Mouse (Mus musculus) myocyte (in vitro differentiated cells): ENCODE data around the gene Mettl7a2. TPM values are rescaled to one million over a fixed set of nuclear protein-coding genes. Genes with fewer than 3 reads are reported as not detected.
A peak's percentile ranks its signal among the peaks of the same experiment; 100 is the strongest.
"Not testable (repeated sequence)": the region's sequence is repeated elsewhere in the genome, so short reads cannot be mapped to it uniquely, and the experiment has no call there.

Source experiments
- H3K27me3 ChIP-seq: one replicate; pipeline ENCODE4 v1.6.1; 2011; ENCODE audit not compliant: control insufficient read depth, insufficient read depth, insufficient read length
- H3K36me3 ChIP-seq: one replicate; pipeline ENCODE4 v1.6.1; 2011; ENCODE audit not compliant: control insufficient read depth, insufficient read depth
- H3K4me2 ChIP-seq: one replicate; pipeline ENCODE4 v1.6.1; 2011; ENCODE audit warnings: low read depth, control low read depth
- H3K4me3 ChIP-seq: one replicate; pipeline ENCODE4 v1.5.1; 2011; ENCODE audit warnings: mild to moderate bottlenecking, control low read depth, moderate library complexity
- H3K79me2 ChIP-seq: one replicate; pipeline ENCODE4 v1.6.1; 2011; ENCODE audit not compliant: control insufficient read depth, insufficient read depth
- H3ac ChIP-seq: one replicate; pipeline ENCODE4 v1.6.1; 2011; ENCODE audit not compliant: control insufficient read depth, insufficient read length
- CEBPB ChIP-seq: IDR thresholded peaks from 2 replicates; pipeline ENCODE4 v1.6.1; 2011; ENCODE audit warnings: mild to moderate bottlenecking, moderate library complexity; ENCODE audit not compliant: poor library complexity, insufficient read depth, severe bottlenecking
- E2F4 ChIP-seq: IDR thresholded peaks from one replicate; pipeline ENCODE4 v1.6.1; 2011; ENCODE audit warnings: mild to moderate bottlenecking, control low read depth, moderate library complexity; ENCODE audit not compliant: insufficient read depth
- MAX ChIP-seq: IDR thresholded peaks from one replicate; pipeline ENCODE4 v1.6.1; 2011; ENCODE audit warnings: low read depth, mild to moderate bottlenecking, control low read depth
- MYOD1 ChIP-seq, 3 experiments: IDR thresholded peaks; one replicate each; pipeline ENCODE4 v1.6.1; 2011; ENCODE audit warnings: control low read depth in 2 of 3, low read depth in 2 of 3, mild to moderate bottlenecking in 2 of 3, moderate library complexity in 1 of 3; ENCODE audit not compliant: insufficient read length in 2 of 3, control insufficient read depth in 1 of 3
- MYOG ChIP-seq, 3 experiments: IDR thresholded peaks; one replicate each; pipeline ENCODE4 v1.6.1; 2011; ENCODE audit warnings: control low read depth in 2 of 3, low read depth in 2 of 3, mild to moderate bottlenecking in 2 of 3; ENCODE audit not compliant: insufficient read length in 2 of 3, control insufficient read depth in 1 of 3, insufficient read depth in 1 of 3
- POLR2A ChIP-seq: IDR thresholded peaks from one replicate; pipeline ENCODE4 v1.6.1; 2011; ENCODE audit warnings: low read depth, mild to moderate bottlenecking, control low read depth, moderate library complexity; ENCODE audit not compliant: insufficient read length
- POLR2AphosphoS2 ChIP-seq: IDR thresholded peaks from one replicate; pipeline ENCODE4 v1.6.1; 2011; ENCODE audit warnings: low read depth, control low read depth; ENCODE audit not compliant: insufficient read length
- REST ChIP-seq: IDR thresholded peaks from one replicate; pipeline ENCODE4 v1.6.1; 2011; ENCODE audit warnings: mild to moderate bottlenecking, control low read depth, moderate library complexity; ENCODE audit not compliant: insufficient read depth, insufficient read length
- SRF ChIP-seq: IDR thresholded peaks from one replicate; pipeline ENCODE4 v1.6.1; 2011; ENCODE audit warnings: low read depth; ENCODE audit not compliant: control insufficient read depth, insufficient read length
- TCF12 ChIP-seq: IDR thresholded peaks from one replicate; pipeline ENCODE4 v1.6.1; 2011; ENCODE audit warnings: mild to moderate bottlenecking, control low read depth; ENCODE audit not compliant: poor library complexity, insufficient read depth, severe bottlenecking
- TCF3 ChIP-seq: IDR thresholded peaks from one replicate; pipeline ENCODE4 v1.6.1; 2011; ENCODE audit warnings: low read depth, control low read depth; ENCODE audit not compliant: insufficient read length
- USF1 ChIP-seq: IDR thresholded peaks from one replicate; pipeline ENCODE4 v1.6.1; 2011; ENCODE audit warnings: low read depth, mild to moderate bottlenecking, control low read depth, moderate library complexity
- polyA plus RNA-seq: library from polyadenylated mRNA; unstranded; fragments of >200 nt; fragmentation: generic; extraction: Trizol; gene quantifications from one replicate; pipeline ENCODE4 v1.2.1, GENCODE M21; 2012; ENCODE audit warnings: missing spikeins

Gene Mettl7a2
- polyA plus RNA-seq, 1 experiment = not detected

GRCm38 (mm10) chr15:100312346-100312745 lies 40.7 kb upstream of the Mettl7a2 start:
- H3K4me3 ChIP-seq = no peak overlapping the region
- H3ac ChIP-seq = no peak overlapping the region
- H3K79me2 ChIP-seq = no peaks in the 10 kb centered on the region
- no peaks in the 10 kb centered on the region for H3K36me3 ChIP-seq
- peak overlapping the region; percentile 25 for H3K4me2 ChIP-seq
- no peak for TF ChIP-seq MYOG (IDR thresholded peaks at IDR 0.05; ENCODE audit: control insufficient read depth in 1 of 3, insufficient read depth in 1 of 3, insufficient read length in 2 of 3, low read depth in 2 of 3)
- no peak for TF ChIP-seq SRF
- TF ChIP-seq E2F4 = no peak
- TF ChIP-seq TCF12 = no peak
- TF ChIP-seq MAX = no peak
- no peak for TF ChIP-seq CEBPB
- no peak for TF ChIP-seq POLR2A
- no peak for TF ChIP-seq REST
- TF ChIP-seq TCF3 = no peak
- TF ChIP-seq USF1 = no peak
- TF ChIP-seq MYOD1 (IDR thresholded peaks at IDR 0.05; ENCODE audit: control insufficient read depth in 1 of 3, insufficient read length in 2 of 3, low read depth in 2 of 3) = no peak
- no peak for TF ChIP-seq POLR2AphosphoS2
- H3K27me3 ChIP-seq = no peaks in the 10 kb centered on the region

DNA sequence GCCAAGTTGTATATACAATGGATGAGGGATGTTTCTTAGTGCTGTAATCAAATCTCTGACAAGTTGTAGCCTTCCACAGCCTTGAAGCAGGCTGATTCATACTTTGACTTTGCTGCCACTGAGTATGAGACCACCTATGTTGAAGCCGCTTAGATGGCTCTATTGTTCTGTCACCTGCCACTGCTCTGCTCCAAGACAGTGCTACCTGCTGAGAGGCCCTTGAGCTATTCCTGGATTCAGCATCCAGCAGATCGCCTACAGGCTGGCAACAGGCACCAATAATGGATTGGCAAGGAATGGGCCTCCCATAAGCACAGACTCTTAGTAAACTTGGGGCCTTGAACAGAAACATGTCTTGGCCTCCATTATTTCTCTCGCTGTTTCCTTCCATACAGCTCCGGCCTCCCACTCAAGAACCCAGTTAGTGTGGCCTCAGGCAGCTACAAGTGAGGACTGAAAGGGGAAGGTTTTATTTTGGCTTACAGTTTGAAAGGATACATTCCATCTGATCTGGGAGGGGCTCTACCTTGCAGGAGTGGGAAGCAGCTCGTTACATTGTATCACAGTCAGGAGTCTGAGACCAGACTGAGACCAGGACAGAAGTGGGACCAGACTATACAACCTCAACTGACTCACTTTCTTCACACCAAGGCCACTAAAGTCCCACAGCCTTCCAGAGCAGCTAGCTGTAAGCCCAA lies 38.4 kb upstream of the Mettl7a2 start:
- Histone ChIP-seq H3K79me2 (no peaks in the 10 kb centered on the region), H3K4me3 (no peak overlapping the region), H3ac (no peak overlapping the region), H3K4me2 (no peak overlapping the region), H3K36me3 (no peaks in the 10 kb centered on the region), H3K27me3 (no peaks in the 10 kb centered on the region)
- no peak for TF ChIP-seq MAX

GRCm38 (mm10) chr15:100318014-100318671 lies 34.9 kb upstream of the Mettl7a2 start:
- H3ac ChIP-seq, H3K4me2 ChIP-seq, H3K27me3 ChIP-seq, H3K79me2 ChIP-seq, H3K36me3 ChIP-seq, H3K4me3 ChIP-seq: not testable (repeated sequence)

DNA sequence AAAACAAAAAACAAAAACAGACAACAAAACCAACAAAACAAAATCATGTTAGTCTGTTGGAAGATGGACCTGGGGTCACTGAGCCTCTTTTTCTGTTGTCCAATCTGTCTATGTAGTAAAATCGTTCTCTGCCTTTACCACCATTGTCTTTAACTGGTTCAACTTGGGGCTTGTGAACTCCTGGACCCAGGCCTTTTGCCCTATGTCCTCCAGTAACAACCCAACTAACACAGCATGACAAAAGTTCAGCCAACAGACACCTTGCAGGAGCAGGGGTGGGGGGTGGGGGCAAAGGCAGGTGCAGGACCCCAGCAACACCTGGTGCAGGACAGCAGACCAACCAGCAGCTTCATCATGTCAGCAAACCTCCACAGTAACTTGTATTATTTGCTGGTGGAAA lies 33.1 kb upstream of the Mettl7a2 start:
- TF ChIP-seq POLR2A (no peak), CEBPB (no peak), MYOG (IDR thresholded peaks at IDR 0.05; ENCODE audit: control insufficient read depth in 1 of 3, insufficient read depth in 1 of 3, insufficient read length in 2 of 3, low read depth in 2 of 3) (no peak), REST (no peak), TCF3 (no peak)
- H3K4me2 ChIP-seq = no peak overlapping the region
- no peaks in the 10 kb centered on the region for H3K79me2 ChIP-seq
- no peak overlapping the region for H3K4me3 ChIP-seq
- H3ac ChIP-seq = no peak overlapping the region
- no peaks in the 10 kb centered on the region for H3K36me3 ChIP-seq
- no peaks in the 10 kb centered on the region for H3K27me3 ChIP-seq

DNA sequence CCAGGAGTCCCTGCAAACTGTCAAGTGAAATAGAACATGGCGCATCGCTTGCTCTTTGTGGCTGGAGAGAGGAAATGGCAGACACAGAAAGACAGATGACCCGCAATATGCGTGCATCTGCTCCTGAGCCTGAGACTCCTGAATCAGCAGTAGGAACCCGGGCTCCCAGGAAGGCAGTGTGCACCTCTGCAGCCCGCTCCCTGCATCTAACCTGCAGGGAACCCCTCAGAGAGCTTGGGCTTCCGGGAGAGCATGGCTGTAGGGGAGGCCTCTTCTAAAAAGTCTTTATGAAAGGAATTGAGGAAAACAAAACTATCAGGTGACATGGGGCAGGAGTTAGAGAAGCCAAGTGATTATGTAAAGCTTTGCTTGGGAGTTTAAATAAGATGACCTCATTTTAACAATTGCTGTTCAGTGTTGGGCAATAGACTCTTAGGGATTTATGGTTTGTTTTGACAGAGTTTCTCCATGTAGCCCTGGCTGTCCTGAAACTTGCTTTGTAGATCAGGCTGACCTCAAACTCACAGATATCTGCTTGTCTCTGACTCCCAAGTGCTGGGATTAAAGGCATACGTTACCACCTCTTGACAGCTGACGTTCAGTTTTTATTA lies 32.6 kb upstream of the Mettl7a2 start:
- H3ac ChIP-seq = no peak overlapping the region
- H3K36me3 ChIP-seq = no peaks in the 10 kb centered on the region
- no peak overlapping the region for H3K4me3 ChIP-seq
- TF ChIP-seq MYOG (IDR thresholded peaks at IDR 0.05; ENCODE audit: control insufficient read depth in 1 of 3, insufficient read depth in 1 of 3, insufficient read length in 2 of 3, low read depth in 2 of 3) = no peak
- TF ChIP-seq CEBPB = peak; percentile 75
- H3K4me2 ChIP-seq = no peak overlapping the region
- no peaks in the 10 kb centered on the region for H3K27me3 ChIP-seq
- no peaks in the 10 kb centered on the region for H3K79me2 ChIP-seq
